Mouse (Mus musculus) hindbrain, embryonic 12.5 days (tissue): ENCODE data around the gene Wdr6. TPM values are rescaled to one million over a fixed set of nuclear protein-coding genes. Genes with fewer than 3 reads are reported as not detected.

Experiments used
- ATAC-seq: fragments of 200-750 bp; cut with Nextera tagmentation; 2 replicates; pipeline ENCODE4 v1.8.0; 2017; ENCODE audit warnings: moderate TSS enrichment; ENCODE audit not compliant: low FRiP score
- H3K27ac ChIP-seq: fragments of 300-500 bp; sonication (generic); 2 replicates; pipeline ENCODE4 v1.5.1; 2016; ENCODE audit warnings: mild to moderate bottlenecking
- H3K27me3 ChIP-seq: fragments of 300-500 bp; sonication (generic); 2 replicates; pipeline ENCODE4 v1.6.1; 2016; ENCODE audit warnings: mild to moderate bottlenecking
- H3K36me3 ChIP-seq: fragments of 300-500 bp; sonication (generic); 2 replicates; pipeline ENCODE4 v1.6.1; 2016; ENCODE audit warnings: mild to moderate bottlenecking
- H3K4me1 ChIP-seq: fragments of 300-500 bp; sonication (generic); 2 replicates; pipeline ENCODE4 v1.6.1; 2016
- H3K4me2 ChIP-seq: fragments of 300-500 bp; sonication (generic); replicated peaks from 2 replicates; pipeline ENCODE4 v1.6.1; 2016; ENCODE audit warnings: mild to moderate bottlenecking
- H3K4me3 ChIP-seq: fragments of 300-500 bp; sonication (generic); 2 replicates; pipeline ENCODE4 v1.5.1; 2016; ENCODE audit warnings: mild to moderate bottlenecking
- H3K9ac ChIP-seq: fragments of 300-500 bp; sonication (generic); 2 replicates; pipeline ENCODE4 v1.6.1; 2016; ENCODE audit warnings: mild to moderate bottlenecking, moderate library complexity
- H3K9me3 ChIP-seq: fragments of 300-500 bp; sonication (generic); replicated peaks from 2 replicates; pipeline ENCODE4 v1.6.1; 2016; ENCODE audit warnings: mild to moderate bottlenecking
- WGBS: fragments of 180-500 bp; shearing (Covaris S2); methylation state at CpG from one replicate; pipeline ENCODE4 v1.1.7; 2016; 5-methylcytosine and 5-hydroxymethylcytosine counted together
- microRNA counts: library from miRNA; unstranded; fragments of <30 nt; microRNA quantifications from one replicate; lab custom pipeline; 2017
- microRNA-seq: library from miRNA; unstranded; fragments of <30 nt; microRNA quantifications from one replicate; pipeline ENCODE4, GENCODE M21; 2017
- polyA plus RNA-seq: library from polyadenylated mRNA; unstranded; fragments of >200 nt; fragmentation: Nextera tagmentation; extraction: Ambion mirVana; gene quantifications from 2 replicates; pipeline ENCODE4 v1.2.1, GENCODE M21; 2016

Gene Wdr6
- polyA plus RNA-seq, 1 experiment from 2014 or later: 290 TPM

DNA sequence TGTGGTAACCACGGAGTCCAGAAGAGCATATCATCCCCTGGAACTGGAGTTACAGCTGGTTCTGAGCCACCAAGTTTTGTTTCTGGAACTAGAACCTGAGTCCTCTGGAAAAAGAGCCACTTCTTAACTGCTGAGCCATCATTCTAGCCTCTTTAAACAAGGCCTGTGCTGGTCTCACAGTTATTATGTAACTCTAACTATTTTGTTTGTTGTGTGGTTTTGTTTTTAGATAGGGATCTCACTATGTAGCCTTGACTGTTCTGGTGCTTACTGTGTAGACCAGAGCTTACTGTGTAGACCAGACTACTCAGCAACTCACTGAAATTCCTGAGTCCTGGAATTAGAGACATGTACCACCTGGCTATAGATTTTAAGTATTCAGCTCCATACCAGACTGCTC lies 31.7 kb downstream of the Wdr6 start:
- no peak overlapping the region for H3K4me2 ChIP-seq
- WGBS: 82% methylated on average over 1 of the region's 1 CpGs
- H3K9me3 ChIP-seq: no peaks in the 10 kb centered on the region
- no peak overlapping the region for H3K4me3 ChIP-seq
- H3K27me3 ChIP-seq: no peaks in the 10 kb centered on the region
- H3K4me1 ChIP-seq: no peaks in the 10 kb centered on the region
- H3K36me3 ChIP-seq: peaks cover 83% of the 10 kb centered on the region
- H3K9ac ChIP-seq: no peak overlapping the region
- H3K27ac ChIP-seq: no peak overlapping the region
- no peak for ATAC-seq

- H3K27ac ChIP-seq: no peak overlapping the region
- H3K27me3 ChIP-seq: no peaks in the 10 kb centered on the region
- WGBS: 95% methylated on average over 3 of the region's 3 CpGs
- H3K9me3 ChIP-seq: no peaks in the 10 kb centered on the region
- H3K4me1 ChIP-seq: no peaks in the 10 kb centered on the region
- peaks cover 83% of the 10 kb centered on the region for H3K36me3 ChIP-seq
- no peak overlapping the region for H3K4me3 ChIP-seq
- H3K4me2 ChIP-seq: no peak overlapping the region
- H3K9ac ChIP-seq: no peak overlapping the region
- no peak for ATAC-seq
Observed at GRCm38 (mm10) chr9:108545986-108546385, 32.6 kb downstream of the Wdr6 start.

- no peak overlapping the region for H3K27ac ChIP-seq
- no peak for ATAC-seq
- H3K27me3 ChIP-seq: no peaks in the 10 kb centered on the region
- no peak overlapping the region for H3K4me2 ChIP-seq
- H3K36me3 ChIP-seq: peaks cover 84% of the 10 kb centered on the region
- no peak overlapping the region for H3K9ac ChIP-seq
- H3K4me3 ChIP-seq: no peak overlapping the region
- no peaks in the 10 kb centered on the region for H3K4me1 ChIP-seq
- H3K9me3 ChIP-seq: no peaks in the 10 kb centered on the region
Observed at GRCm38 (mm10) chr9:108540846-108541245, 37.7 kb downstream of the Wdr6 start.

DNA sequence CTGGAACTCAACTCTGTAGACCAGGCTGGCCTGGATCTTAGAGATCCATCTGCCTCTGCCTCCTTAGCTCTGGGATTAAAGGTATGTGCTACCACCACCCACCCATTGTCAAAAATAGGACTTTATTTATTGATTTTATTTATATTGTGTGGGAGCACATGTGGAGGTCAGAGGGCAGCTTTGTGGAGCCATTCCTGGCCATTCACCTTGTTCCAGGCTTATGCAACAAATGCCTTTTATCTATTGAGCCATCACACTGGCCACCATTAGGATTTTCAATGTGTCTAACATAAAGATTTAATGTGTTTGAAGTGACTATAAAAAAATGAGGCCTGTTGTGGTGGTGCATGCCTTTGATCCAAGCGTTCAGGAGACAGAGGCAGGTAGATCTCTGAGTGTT lies 47.0 kb downstream of the Wdr6 start:
- Histone ChIP-seq H3K9ac (no peak overlapping the region), H3K27me3 (no peaks in the 10 kb centered on the region), H3K4me3 (no peak overlapping the region), H3K27ac (no peak overlapping the region), H3K4me2 (no peak overlapping the region), H3K4me1 (no peaks in the 10 kb centered on the region), H3K9me3 (no peaks in the 10 kb centered on the region), H3K36me3 (peaks cover 79% of the 10 kb centered on the region)
- WGBS: 95% methylated on average over 1 of the region's 1 CpGs
- no peak for ATAC-seq

GRCm38 (mm10) chr9:108530954-108531353 lies 47.6 kb downstream of the Wdr6 start:
- Histone ChIP-seq H3K4me2 (no peak overlapping the region), H3K9me3 (no peaks in the 10 kb centered on the region), H3K36me3 (peaks cover 73% of the 10 kb centered on the region), H3K4me3 (no peak overlapping the region), H3K9ac (no peak overlapping the region), H3K27me3 (no peaks in the 10 kb centered on the region), H3K27ac (no peak overlapping the region), H3K4me1 (no peaks in the 10 kb centered on the region)
- 83% methylated on average over 1 of the region's 1 CpGs for WGBS
- no peak for ATAC-seq

DNA sequence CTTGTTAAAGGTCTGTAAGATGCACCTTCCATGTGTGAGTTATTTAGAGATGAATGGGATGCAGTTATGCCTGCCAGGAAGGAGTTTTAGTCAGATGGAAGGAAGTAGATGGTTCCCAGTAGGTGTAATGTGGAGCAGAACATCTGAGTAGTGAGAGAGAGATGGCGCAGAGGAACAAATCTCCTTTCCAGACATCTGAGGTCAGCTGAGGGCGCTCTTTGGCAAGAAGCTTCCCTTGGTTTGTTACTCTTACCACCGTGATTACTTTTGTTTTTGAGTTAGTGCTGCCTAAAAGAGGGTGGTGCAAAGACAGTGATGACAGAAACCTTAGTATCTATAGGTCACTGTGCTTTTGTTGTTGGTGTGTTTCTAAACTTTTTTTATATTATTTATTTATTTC lies 53.1 kb downstream of the Wdr6 start:
- WGBS: 88% methylated on average over 3 of the region's 3 CpGs
- no peak overlapping the region for H3K4me2 ChIP-seq
- H3K27me3 ChIP-seq: no peaks in the 10 kb centered on the region
- H3K36me3 ChIP-seq: peaks cover 29% of the 10 kb centered on the region
- no peak for ATAC-seq
- no peak overlapping the region for H3K9ac ChIP-seq
- H3K4me1 ChIP-seq: no peaks in the 10 kb centered on the region
- H3K9me3 ChIP-seq: no peaks in the 10 kb centered on the region
- no peak overlapping the region for H3K4me3 ChIP-seq
- no peak overlapping the region for H3K27ac ChIP-seq

GRCm38 (mm10) chr9:108523341-108523740 lies 55.2 kb downstream of the Wdr6 start:
- Histone ChIP-seq H3K9me3 (no peaks in the 10 kb centered on the region), H3K27ac (no peak overlapping the region), H3K36me3 (peaks cover 8% of the 10 kb centered on the region; the same call in 1 of the 2 replicates), H3K4me3 (no peak overlapping the region), H3K9ac (no peak overlapping the region), H3K27me3 (no peaks in the 10 kb centered on the region), H3K4me1 (peaks cover 14% of the 10 kb centered on the region), H3K4me2 (no peak overlapping the region)
- 97% methylated on average over 4 of the region's 4 CpGs for WGBS
- ATAC-seq: no peak

MicroRNA genes within 50 kb of the gene (microRNA counts, 519-probe panel; counts per million panel counts)
- microRNA mmu-miR-191 (lab: Ali Mortazavi, UCI) (4,358 counts per million, percentile 85 among the panel's probes with 10 or more counts), microRNA mmu-miR-425 (lab: Ali Mortazavi, UCI) (4,026 counts per million, percentile 82 among the panel's probes with 10 or more counts)

Small RNA genes within 50 kb of the gene (microRNA-seq; reads per million reads assigned to microRNA genes)
- gene Gm24083 (not detected), gene Mir191 (not detected), gene Mir425 (2,062 reads per million, percentile 82 among the genes with 10 or more reads in this experiment)

Other genes with a start within 250 kb of the Wdr6 start
- gene Gpx1, start 239.8 kb downstream of the Wdr6 start, polyA plus RNA-seq: 647 and 730 TPM in 2 replicates
- gene Usp4, start 230.9 kb downstream of the Wdr6 start, polyA plus RNA-seq: 133 and 137 TPM in 2 replicates
- 1.7 and 2.5 TPM in 2 replicates for gene 1700102P08Rik, start 185.9 kb downstream of the Wdr6 start, polyA plus RNA-seq
- gene Ccdc36, start 150.3 kb downstream of the Wdr6 start, polyA plus RNA-seq: 1.2 and 1.3 TPM in 2 replicates
- not detected in 2 replicates for gene BC048562, start 142.3 kb downstream of the Wdr6 start, polyA plus RNA-seq
- 47.2 and 49.7 TPM in 2 replicates for gene Ccdc71, start 118.2 kb downstream of the Wdr6 start, polyA plus RNA-seq
- 57.7 and 57.9 TPM in 2 replicates for gene Klhdc8b, start 117.2 kb downstream of the Wdr6 start, polyA plus RNA-seq
- gene Lamb2, start 99.0 kb downstream of the Wdr6 start, polyA plus RNA-seq: 44.1 and 44.8 TPM in 2 replicates
- gene Usp19, start 88.1 kb downstream of the Wdr6 start, polyA plus RNA-seq: 107 and 112 TPM in 2 replicates
- gene Qars, start 71.0 kb downstream of the Wdr6 start, polyA plus RNA-seq: 82.9 and 94.0 TPM in 2 replicates
- 162 and 171 TPM in 2 replicates for gene Qrich1, start 61.9 kb downstream of the Wdr6 start, polyA plus RNA-seq
- gene Impdh2, start 18.5 kb downstream of the Wdr6 start, polyA plus RNA-seq: 128 and 131 TPM in 2 replicates
- gene Ndufaf3, start 11.3 kb downstream of the Wdr6 start, polyA plus RNA-seq: 53.4 and 57.0 TPM in 2 replicates
- 232 and 248 TPM in 2 replicates for gene Dalrd3, start 8.9 kb downstream of the Wdr6 start, polyA plus RNA-seq
- gene P4htm, start 18.9 kb upstream of the Wdr6 start, polyA plus RNA-seq: 19.0 and 19.9 TPM in 2 replicates
- gene Arih2, start 70.6 kb upstream of the Wdr6 start, polyA plus RNA-seq: 50.4 and 54.8 TPM in 2 replicates
- gene Slc25a20, start 83.3 kb upstream of the Wdr6 start, polyA plus RNA-seq: 40.0 and 41.4 TPM in 2 replicates
- gene Prkar2a, start 110.6 kb upstream of the Wdr6 start, polyA plus RNA-seq: 59.3 and 63.8 TPM in 2 replicates
- gene Ip6k2, start 205.1 kb upstream of the Wdr6 start, polyA plus RNA-seq: 140 and 154 TPM in 2 replicates
- 20.2 and 23.3 TPM in 2 replicates for gene Nckipsd, start 229.6 kb upstream of the Wdr6 start, polyA plus RNA-seq
- gene Celsr3, start 247.6 kb upstream of the Wdr6 start, polyA plus RNA-seq: 11.9 TPM in 2 replicates